Mouse (Mus musculus): ENCODE measurements around the gene Mb. TPM values are rescaled to one million over a fixed set of nuclear protein-coding genes. Genes with fewer than 3 reads are reported as not detected.
"Not testable (repeated sequence)": the region's sequence is repeated elsewhere in the genome, so short reads cannot be mapped to it uniquely, and the experiment has no call there.

Mb gene
- polyA plus RNA-seq, 1 experiment, result 12.5 TPM

DNA sequence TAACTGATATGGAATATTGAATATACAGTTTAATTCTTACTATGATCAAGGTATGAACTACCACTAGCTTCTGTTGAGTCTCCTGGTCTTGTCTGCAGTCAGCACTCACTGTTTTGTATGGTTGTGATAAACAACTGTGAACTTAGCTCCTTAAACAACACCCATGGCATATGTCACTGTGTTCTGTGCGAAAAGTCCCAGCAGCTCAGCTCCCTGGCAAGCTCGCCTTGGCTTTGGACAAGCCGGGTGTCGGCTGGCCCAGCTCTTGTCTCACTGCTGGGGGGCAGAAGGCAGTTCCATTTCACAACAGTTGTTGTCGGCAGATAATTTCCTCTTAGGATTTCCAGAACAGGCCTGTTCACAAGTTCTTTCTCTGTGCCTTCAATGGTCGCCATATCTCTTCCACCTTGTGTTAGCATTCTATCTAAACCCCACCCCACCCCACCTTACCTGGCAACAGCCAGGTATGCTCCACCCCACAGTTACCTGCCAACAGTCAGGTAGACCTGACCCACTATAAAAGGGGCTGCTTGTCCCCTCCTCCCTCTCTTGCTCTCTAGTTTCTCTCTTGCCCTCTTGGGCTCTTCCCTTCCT lies 14.9 kb upstream of the Mb start:
- peak; percentile 40 for DNase-seq (ENCODE audit: low read depth)

DNA sequence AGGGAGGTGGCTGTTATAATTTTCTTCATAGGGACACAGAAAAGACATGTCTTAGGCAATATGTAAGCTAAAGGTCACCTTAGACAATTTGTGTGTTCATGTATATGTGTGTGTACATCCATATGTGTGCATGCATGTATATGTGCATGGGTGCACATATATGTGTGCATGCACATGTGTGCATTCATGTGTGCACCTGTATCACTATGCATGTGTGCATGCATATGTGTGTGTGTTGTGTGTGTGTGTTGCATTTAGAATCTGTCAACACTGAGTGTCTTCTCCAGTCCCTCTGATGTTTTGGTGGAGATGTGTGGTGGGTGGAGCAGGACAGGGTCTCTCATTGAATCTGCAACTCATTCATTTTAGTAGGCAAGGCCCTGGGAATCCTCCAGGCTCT lies 12.3 kb upstream of the Mb start:
- DNase-seq (ENCODE audit: low read depth), result no peak

DNA sequence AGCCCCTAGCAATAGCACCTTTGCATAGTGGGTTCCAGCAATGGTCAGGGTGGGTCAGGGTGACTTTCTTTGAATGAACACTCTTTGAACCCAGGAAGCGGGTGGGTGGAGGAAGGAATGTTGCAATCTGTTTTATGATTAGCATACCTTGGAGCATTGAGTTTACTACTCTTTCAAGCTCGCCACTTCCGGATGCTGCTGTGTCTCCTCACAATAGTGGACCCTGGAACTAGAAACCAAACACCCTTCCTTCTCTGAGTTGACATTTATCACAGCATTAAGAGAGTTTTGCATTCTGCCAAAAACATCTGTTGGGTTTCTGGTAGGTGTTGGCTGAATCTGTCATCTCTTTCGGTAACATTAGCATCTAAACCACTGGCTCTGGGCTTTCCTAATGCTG lies 8.9 kb upstream of the Mb start:
- DNase-seq (ENCODE audit: low read depth), result not testable (repeated sequence)

DNA sequence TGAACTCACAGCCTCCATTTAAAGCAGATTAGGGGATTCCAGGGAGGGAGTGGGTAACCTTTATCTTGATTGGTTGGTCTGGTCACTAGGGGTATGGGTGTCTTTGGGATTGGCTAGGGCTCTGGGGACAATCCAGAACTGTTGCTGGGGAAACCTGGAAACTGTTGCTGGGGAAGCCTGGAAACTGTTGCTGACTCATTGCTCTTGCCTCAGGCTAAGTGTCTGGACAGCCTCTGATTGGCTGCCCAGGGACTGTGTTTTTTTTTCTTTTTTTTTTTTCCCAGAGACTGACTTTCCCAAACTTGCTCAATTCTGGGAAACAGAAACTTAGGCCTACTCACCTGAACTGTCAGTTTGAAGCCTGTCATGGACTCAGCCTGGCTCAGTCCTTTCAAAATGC lies 8.1 kb upstream of the Mb start:
- DNase-seq (ENCODE audit: low read depth), result no peak

DNA sequence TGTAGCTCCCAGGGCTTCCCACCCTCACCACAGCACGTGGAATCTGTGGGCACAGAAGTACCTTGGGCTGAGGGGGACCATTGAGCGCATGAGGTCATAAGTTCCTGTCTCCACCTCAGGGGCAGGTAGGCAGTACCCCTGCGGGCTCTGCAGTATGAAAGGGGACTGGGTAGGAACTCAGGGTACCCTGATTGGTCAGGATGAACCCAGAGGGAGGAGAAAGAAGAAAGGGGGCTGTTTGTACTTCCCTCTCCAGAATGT lies 6.3 kb upstream of the Mb start:
- DNase-seq (ENCODE audit: low read depth), result no peak

DNA sequence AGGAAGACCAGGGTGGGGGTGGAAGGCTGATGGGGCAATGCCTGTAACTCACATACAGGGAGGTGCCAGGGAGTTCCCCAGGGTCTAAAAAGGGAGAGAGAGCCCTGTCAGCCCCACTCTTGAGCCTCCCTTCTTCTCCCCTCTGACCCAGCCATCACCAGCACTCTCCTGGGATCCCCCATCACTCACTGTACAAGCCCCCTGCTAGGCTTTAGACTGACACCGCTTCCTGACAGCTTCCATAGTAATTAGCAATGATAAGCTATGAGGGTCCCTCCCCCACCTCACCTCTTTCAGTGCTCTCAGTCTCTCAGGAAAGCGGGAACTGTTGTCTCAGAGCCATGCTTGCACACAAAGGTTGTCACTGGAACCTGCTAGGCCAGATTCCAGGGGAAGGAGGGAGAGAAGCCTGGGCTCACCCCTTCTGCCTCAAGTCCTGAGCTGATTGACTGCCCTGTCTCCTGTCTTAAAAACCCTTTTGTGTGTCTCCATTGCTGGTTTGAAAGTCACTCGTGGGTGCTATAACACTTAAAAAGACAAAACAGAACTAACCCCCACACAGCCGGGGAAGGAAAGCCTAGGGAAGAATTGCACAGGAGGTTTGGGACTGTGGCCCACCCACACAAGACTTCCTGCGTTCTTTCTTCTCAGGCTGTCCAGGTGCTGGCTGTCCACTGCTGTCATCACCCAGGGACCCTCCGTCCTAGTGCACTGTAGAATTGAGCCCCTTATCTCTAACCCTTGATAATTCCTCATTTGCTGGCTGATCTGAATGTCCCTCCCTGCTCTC lies 5.7 kb upstream of the Mb start:
- no peak for DNase-seq (ENCODE audit: low read depth)

DNA sequence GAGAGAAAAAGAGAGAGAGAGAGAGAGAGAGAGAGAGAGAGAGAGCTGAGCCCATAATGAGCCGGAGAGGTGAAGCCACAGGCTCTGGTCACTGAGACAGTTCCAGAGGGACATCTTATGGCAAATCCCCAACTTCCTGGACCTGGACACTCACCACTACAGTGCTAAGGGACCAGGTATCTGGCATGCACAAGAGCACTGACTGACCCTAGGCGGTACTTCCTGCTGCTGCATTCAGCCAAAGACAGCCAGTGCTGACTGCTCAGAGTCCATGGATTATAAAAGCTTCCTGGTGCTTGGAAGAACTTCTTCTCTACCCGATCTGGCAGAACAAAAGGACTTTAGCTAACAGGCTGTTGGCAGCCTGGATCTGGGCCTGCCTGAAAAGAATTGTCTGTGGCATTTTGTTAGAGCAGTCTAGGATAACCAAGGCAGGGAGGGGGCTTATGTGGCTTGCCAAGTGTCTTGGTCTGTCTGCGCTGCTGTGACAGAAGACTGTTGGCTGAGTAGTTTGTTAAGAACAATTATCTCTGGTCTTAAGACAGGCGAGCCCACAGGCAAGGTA lies 4.2 kb upstream of the Mb start:
- no peak for DNase-seq (ENCODE audit: low read depth)

DNA sequence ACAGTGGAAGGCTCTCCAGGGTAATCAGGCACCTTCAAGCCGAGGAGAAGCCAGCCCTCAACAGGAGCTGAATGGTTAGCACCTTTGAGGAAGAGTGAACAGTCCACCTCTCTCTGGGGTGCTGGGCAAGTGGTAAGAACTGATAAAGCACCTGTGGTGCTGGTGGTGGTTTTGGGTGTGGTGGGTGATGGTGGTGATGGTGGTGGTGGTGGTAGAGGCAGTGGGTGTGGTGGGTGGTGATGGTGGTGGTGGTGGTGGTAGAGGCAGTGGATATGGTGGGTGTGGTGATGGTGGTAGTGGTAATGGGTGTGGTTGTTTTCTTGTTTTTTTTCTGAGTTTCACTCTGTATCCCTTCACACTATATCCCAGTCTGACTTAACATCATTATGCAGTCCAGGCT lies 2.6 kb upstream of the Mb start:
- no peak for DNase-seq (ENCODE audit: low read depth)

DNA sequence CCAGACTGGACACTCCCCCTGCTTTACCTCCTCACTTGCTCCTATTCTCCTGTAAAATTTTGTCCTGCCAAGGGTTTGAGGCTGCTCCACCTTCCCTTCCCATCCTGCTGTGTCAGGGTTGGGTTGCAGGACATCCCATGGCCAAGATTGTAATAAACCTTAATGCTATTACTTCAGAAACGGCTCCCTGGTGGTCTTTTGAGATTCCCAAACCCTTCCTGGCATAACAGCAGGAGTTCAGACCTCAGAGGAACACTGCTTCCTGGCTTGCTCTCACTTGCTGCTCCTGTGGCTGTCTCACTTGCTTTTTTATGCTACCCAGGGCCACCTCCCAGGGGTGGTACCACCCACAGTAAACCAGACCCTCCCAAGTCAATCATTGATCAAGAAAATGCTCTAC lies 1.7 kb upstream of the Mb start:
- DNase-seq (ENCODE audit: low read depth), result no peak

DNA sequence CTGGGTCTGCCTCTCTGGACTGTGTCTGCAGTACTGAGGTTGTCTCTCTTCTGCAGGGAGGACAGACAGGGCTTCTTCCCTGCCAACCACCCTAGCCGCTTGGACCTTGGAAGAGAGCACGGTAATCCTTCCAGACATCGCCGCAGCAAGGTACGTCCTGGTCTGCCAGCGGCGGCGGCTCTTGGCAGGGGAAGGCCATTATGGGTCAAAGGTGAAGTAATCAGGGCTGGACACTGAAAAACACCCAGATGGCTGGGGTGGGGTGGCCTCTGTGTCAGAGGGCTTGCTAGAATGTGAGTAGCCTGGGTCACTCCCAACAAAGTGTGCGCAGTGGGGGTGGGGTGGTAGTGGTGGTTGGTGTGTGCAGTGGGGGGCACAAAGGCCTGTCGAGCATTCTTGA lies 4.9 kb downstream of the Mb start:
- DNase-seq (ENCODE audit: low read depth), result no peak

DNA sequence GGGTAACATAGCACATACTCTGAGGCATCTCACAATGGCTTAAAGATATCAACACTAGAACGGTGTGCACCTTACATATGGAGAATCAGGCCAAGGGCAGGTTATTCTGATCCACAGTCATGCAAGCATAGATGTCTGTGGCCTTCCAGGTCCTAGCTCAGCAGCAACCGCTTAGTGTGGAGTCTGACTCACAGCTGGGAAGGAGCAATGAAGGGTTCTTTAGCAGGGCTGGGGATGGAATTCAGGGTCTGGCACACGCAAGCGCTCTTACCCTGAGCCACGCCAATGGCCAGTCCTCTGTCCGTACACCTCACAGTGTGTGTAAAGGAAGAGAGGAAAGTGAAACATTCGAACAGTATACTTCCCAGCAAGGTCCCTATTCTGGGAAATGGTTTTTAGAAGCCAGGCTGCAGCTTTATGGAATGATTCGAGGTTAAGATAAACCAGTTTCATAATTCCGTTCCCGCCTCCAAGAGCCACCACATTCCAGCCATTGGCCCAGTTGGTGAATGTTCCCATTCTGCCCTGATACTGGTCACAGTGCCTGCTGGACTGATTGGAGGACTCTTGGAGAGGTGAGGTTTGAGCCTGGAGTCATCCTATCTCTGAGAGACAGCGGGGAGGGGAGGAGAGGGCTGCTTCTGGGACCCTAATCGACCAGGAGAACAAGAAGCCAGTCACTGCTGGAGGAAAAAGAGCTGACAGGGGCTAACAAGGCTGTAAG lies 5.7 kb downstream of the Mb start, which contains the start of gene Apol6:
Apol6 (plus strand) TSS at position 133 of the 724 bp plus-strand sequence.
- no peak for DNase-seq (ENCODE audit: low read depth)

DNA sequence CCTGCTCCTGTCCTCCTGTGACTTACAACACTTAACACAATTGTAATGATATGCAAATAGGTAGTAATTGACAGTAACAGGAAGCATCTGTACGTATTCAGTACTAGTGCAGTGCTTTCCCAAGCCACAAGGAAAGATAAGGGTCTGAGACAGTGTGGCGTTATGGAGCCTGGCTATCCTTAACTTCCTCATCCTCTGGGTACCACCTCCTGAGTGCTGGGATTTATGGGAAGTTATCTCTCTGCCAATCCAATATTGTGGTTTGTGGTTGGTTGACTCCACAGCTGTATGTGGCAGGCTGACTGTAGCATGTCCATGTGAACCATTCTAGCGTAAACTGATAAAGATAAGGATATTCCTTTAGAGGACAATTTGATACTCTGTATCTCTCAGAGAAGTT lies 9.7 kb downstream of the Mb start:
- no peak for DNase-seq (ENCODE audit: low read depth)

DNA sequence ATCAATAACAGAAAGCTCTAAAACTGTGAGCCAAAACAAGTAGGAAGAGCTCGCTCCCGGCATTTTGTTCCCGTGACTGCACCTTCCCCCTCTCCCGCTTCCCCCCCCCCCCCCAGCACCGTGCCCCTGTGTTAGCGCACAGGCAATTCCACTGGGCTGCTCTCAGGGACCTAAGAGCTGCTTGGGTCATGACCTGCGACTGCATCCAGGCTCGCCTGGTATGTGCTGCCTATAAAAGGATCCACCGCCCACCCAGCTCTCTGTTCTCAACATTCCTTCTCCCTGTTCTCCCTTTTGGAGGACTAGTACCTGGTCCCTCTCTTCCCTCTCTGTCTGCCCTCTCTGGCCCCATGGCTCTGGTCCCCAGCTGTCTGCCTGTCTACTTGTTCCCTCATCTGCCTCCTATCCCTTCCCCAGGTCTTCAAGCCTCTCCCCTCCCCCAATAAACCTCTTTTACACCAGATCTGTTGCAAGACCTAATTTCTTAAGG lies 11.2 kb downstream of the Mb start:
- DNase-seq (ENCODE audit: low read depth), result no peak

DNA sequence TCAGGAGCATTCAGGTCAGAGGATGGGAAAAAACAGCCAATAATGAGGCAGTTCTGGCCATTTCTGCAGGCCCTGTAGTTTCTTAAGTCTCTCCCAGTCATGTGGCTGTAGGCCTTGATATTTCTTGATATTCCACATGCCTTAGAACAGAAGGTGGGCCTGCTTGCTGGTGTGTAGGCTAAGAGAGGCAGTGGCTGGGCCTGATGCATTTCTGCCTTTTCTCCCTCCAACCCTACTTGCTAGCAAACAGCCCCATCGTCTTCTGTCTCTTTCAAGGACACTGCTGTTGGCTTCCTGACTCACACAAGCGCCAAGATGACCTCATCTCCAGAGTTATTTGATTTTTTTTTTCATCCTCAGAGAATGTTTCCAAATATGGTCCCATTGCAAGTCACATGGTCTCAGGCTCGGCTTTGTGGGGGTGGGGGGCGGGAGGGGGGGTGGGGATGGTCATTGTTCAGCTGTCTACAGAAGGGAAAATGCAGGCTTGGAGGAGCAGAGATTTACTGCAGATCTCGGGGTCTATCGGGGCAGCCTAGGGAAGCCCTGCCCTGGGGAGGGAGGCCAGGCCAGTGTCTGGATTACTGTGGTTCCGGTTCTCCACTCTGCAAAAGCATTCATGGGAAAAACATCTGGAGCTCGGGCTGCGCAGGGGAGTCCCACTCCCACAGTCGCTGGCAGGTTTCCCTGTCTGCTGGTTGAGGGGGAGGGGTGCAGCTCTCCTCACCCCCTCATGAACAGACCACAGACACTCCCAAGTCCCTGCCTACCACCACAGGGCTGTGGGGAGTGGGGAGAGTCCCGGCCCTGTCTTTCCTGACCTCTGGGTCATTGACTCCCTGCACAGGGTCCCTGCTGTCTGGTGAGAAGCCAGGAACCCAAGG lies 12.9 kb downstream of the Mb start:
- no peak for DNase-seq (ENCODE audit: low read depth)

DNA sequence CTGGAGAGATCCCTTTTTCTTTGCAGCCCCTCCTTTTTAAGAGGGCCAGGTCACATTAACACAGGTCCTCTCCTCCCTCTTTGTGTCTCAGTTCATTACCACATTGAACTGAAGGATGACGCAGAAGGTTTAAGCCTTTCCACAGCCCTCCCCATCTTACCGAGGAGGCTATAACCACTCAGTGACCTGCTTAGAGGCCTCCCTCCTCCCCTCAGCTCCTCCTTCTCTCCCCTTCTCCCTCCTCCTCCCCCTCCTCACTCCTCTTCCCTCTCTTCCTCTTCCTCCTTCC lies 13.5 kb downstream of the Mb start:
- no peak for DNase-seq (ENCODE audit: low read depth)

DNA sequence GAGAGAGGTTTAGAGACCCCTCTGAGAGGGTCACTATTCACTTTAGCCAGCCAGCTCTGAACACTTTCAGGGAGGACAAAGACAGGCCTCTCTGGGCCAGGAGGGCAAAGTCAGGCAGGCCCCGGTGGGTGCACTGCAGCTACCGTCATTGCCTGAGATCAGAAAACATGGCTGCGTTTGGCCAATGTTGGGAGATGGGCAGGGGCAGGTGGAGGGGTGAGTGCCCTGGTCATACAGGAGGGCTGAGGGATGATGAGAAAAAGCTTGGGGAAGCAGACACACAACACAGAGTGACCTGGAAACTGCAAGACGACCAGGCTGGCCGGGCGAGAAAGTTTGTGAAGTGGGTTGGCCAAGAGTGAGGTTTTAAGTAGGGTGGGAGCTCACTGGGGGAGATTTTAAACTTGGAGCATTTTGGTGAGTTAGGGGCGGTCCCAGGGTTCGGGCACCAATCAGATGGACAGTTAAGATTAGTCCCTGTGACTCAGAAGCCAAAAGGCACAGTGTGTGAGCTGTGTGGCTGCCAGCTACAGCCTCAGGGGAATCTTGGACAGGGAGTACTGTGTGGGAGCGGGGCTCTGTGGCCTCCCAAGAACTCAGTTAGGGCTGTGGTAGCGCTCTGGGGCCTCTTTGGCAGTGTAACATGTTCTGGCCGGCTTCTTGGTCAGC lies 14.0 kb downstream of the Mb start:
- DNase-seq (ENCODE audit: low read depth), result no peak

DNA sequence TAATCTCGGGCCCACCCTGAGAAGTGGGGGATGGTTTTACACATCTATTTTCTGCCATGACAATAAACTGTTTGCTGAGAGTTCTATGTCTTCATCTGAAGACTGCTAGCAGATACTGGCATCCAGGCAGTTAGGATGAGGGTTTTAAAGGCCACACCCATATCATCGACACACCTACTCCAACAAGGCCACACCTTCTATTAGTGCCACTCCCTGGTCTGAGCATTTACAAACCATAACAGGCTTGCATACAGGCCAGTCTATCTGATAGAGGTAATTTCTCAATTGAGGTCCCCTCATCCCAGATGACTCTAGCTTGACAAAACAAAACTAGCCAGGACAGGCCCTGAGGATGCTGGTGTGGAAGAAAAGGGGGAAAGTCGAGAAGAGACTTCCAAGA lies 14.8 kb downstream of the Mb start:
- no peak for DNase-seq (ENCODE audit: low read depth)

DNA sequence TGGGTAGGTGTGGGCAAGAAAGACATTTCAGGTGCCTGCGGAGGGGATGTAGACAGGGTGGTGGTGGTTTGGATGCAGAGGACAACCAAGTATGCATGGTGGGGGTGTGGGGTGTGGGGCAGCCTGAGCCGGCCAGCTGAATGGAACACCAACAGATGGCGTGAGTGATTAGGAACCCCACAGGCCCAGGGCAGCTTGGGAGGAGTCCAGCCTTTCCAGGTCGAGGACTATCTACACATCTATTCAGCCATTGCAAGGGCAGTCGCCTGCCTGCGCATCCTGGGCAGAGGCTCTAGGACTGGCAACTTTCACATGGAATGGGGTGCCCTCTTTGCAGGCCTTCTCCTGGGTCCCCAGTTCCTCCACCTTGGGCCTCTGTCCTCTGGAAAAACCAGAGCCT lies 15.9 kb downstream of the Mb start:
- DNase-seq (ENCODE audit: low read depth), result no peak

DNA sequence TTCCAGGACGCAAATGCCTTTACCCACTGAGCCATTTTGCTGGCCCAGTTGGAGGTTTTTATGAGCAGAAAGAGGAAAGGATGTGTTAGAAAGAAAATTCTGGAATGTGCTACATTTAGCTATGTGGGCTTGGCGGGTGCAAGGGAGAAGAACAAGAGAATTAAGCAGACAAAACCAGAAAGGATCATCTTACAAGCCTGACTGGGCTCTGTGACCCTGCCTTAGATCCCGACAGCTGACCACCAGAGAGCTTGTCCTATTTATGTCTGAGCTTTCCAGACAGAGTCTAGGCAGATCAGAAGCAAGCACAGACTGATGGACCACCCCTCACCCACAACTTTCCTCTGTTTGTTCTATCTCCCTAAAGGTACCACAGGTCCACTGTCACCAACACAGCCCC lies 19.2 kb downstream of the Mb start:
- DNase-seq (ENCODE audit: low read depth), result no peak

DNA sequence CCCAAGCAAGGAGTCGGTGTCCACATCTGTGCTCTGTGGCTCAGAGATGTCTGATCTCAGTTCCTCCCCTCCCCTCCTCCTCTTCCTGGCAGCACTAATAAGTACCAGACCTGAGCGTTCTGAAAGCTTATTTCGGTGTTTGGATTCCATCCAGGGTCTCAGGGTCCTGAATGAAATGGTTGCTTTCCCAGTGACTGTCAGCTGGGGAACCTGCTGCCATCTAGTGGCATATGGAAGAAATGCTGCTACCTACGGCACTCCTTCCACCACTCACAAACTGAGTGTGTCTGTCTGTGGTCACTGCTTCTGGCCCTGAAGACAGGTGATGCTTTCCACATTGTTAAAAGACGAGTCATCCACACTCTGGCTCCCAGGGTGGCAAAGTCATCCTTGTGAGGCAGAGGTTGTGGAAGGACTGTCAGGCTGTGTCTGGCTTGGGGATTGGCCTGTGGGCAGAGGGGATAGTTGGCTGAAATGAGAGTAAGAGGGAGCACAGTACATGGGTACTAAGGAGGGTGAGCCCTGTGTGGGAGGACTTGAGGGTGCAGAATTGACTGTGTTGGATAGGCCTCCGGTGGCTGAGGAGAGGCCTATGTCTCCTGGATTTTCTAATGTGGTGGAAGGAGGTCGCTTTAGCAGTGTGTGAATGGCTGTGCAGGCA lies 21.0 kb downstream of the Mb start:
- no peak for DNase-seq (ENCODE audit: low read depth)

DNA sequence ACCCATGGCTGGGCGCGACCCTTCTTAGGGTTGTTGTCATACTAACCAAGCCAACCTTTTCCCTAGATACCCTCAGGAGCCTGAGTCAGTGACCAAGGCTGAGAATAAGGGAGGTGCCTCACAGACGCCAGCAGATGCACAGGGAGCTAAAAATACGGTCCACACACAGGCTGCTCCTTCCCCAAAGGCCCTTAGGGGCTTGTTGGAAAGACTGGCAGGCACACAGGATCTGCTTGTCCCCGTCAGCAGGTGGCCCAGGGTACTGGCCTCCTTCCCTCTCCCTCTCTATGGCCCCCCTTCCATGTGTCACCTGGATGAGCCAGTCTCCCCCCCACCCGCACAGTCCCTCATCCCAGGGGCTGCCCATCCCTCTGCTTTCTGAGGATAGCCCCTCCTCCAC lies 22.8 kb downstream of the Mb start:
- no peak for DNase-seq (ENCODE audit: low read depth)
